Mouse (Mus musculus) kidney, adult 2 months (tissue): ENCODE measurements around the gene Srgap2. TPM values are rescaled to one million over a fixed set of nuclear protein-coding genes. Genes with fewer than 3 reads are reported as not detected.
"Not testable (repeated sequence)": the region's sequence is repeated elsewhere in the genome, so short reads cannot be mapped to it uniquely, and the experiment has no call there.

ENCODE experiments used
- DNase-seq: peaks from one replicate; pipeline ENCODE4 v3.0.0; 2021
- H3K27ac ChIP-seq: fragments of 200-500 bp; 2 replicates; pipeline ENCODE4 v1.5.1; 2012; ENCODE audit warnings: low read depth, low read length, control low read depth, inconsistent platforms; ENCODE audit not compliant: insufficient read depth
- H3K27me3 ChIP-seq: fragments of 200-500 bp; replicated peaks from 2 replicates; pipeline ENCODE4 v1.6.1; 2012; ENCODE audit warnings: mild to moderate bottlenecking, moderate library complexity, low read length, inconsistent platforms; ENCODE audit not compliant: control insufficient read depth, insufficient read depth
- H3K36me3 ChIP-seq: fragments of 200-500 bp; 2 replicates; pipeline ENCODE4 v1.6.1; 2012; ENCODE audit warnings: mild to moderate bottlenecking, moderate library complexity, low read length, inconsistent platforms; ENCODE audit not compliant: control insufficient read depth, insufficient read depth
- H3K4me1 ChIP-seq: fragments of 200-500 bp; 2 replicates; pipeline ENCODE4 v1.6.1; 2011; ENCODE audit warnings: low read length; ENCODE audit not compliant: control insufficient read depth, insufficient read depth
- H3K4me3 ChIP-seq: fragments of 200-500 bp; 2 replicates; pipeline ENCODE4 v1.5.1; 2011; ENCODE audit warnings: mild to moderate bottlenecking, low read depth, low read length, control low read depth; ENCODE audit not compliant: insufficient read depth
- CTCF ChIP-seq: fragments of 200-500 bp; conservative IDR thresholded peaks from 2 replicates; pipeline ENCODE4 v1.5.1; 2011; ENCODE audit warnings: low read depth, mild to moderate bottlenecking, control low read depth, low read length, moderate library complexity, mixed read lengths; ENCODE audit not compliant: insufficient read depth, insufficient read length
- POLR2A ChIP-seq: fragments of 200-500 bp; IDR thresholded peaks from one replicate; pipeline ENCODE4 v1.6.1; 2011; ENCODE audit warnings: low read depth, low read length, control low read depth
- WGBS: fragments of 180-500 bp; shearing (Covaris S2); methylation state at CpG from one replicate; pipeline ENCODE4 v1.1.7; 2018; 5-methylcytosine and 5-hydroxymethylcytosine counted together
- polyA plus RNA-seq: library from polyadenylated mRNA; depleted of rRNA; stranded (reverse); fragments of >200 nt; gene quantifications from 2 replicates; pipeline ENCODE4 v1.2.3, GENCODE M21; 2012; rRNA removed

Gene Srgap2
- 11.3 and 13.0 TPM in 2 replicates for polyA plus RNA-seq

GRCm38 (mm10) chr1:131527281-131528080 is at the start of gene Srgap2, which contains the start of gene Fam72a:
Gene Srgap2 (minus strand): TSS chr1:131527352.
Gene Fam72a (plus strand): TSS chr1:131527903.
- H3K36me3 ChIP-seq: no peaks in the 10 kb centered on the region
- TF ChIP-seq CTCF (no peak), POLR2A (peak; percentile 97)
- peak within 1 kb of the TSS; percentile 85 for H3K4me3 ChIP-seq
- DNase-seq: peak; percentile 100
- no peaks in the 10 kb centered on the region for H3K27me3 ChIP-seq
- H3K4me1 ChIP-seq: peaks cover 10% of the 10 kb centered on the region
- H3K27ac ChIP-seq: peak within 1 kb of the TSS; percentile 86
- WGBS: 0% methylated on average over 44 of the region's 44 CpGs

GRCm38 (mm10) chr1:131573721-131574120 is 46.6 kb upstream of the Srgap2 start:
- peak; percentile 2 for DNase-seq
- no peaks in the 10 kb centered on the region for H3K36me3 ChIP-seq
- TF ChIP-seq CTCF: no peak
- TF ChIP-seq POLR2A: no peak
- H3K27me3 ChIP-seq: no peaks in the 10 kb centered on the region; the same call in 1 of the 2 replicates
- no peak overlapping the region for H3K4me3 ChIP-seq
- 94% methylated on average over 14 of the region's 14 CpGs for whole genome bisulfite sequencing
- H3K27ac ChIP-seq: no peak overlapping the region
- H3K4me1 ChIP-seq: no peaks in the 10 kb centered on the region

- DNase-seq: no peak
- TF ChIP-seq CTCF: no peak
- H3K4me3 ChIP-seq: no peak overlapping the region
- H3K27me3 ChIP-seq: no peaks in the 10 kb centered on the region; the same call in 1 of the 2 replicates
- no peaks in the 10 kb centered on the region for H3K4me1 ChIP-seq
- WGBS: 92% methylated on average over 4 of the region's 4 CpGs
- H3K27ac ChIP-seq: no peak overlapping the region
- no peaks in the 10 kb centered on the region for H3K36me3 ChIP-seq
Measured at GRCm38 (mm10) chr1:131570391-131570790, 43.2 kb upstream of the Srgap2 start.

GRCm38 (mm10) chr1:131569721-131570120 is 42.6 kb upstream of the Srgap2 start:
- H3K4me3 ChIP-seq: no peak overlapping the region
- no peak for DNase-seq
- TF ChIP-seq CTCF (no peak), POLR2A (no peak)
- H3K4me1 ChIP-seq: no peaks in the 10 kb centered on the region
- 94% methylated on average over 6 of the region's 6 CpGs for WGBS
- H3K27ac ChIP-seq: no peak overlapping the region
- H3K27me3 ChIP-seq: no peaks in the 10 kb centered on the region; the same call in 1 of the 2 replicates
- no peaks in the 10 kb centered on the region for H3K36me3 ChIP-seq

GRCm38 (mm10) chr1:131566056-131566455 is 38.9 kb upstream of the Srgap2 start:
- not testable (repeated sequence) for H3K27me3 ChIP-seq, H3K4me3 ChIP-seq, H3K27ac ChIP-seq, H3K4me1 ChIP-seq, DNase-seq, H3K36me3 ChIP-seq
- 47% methylated on average over 11 of the region's 11 CpGs for WGBS

GRCm38 (mm10) chr1:131562081-131562480 is 34.9 kb upstream of the Srgap2 start:
- WGBS: 99% methylated on average over 2 of the region's 2 CpGs
- DNase-seq: no peak
- Histone ChIP-seq H3K4me1 (no peaks in the 10 kb centered on the region), H3K4me3 (no peak overlapping the region), H3K27ac (no peak overlapping the region), H3K27me3 (no peaks in the 10 kb centered on the region), H3K36me3 (no peaks in the 10 kb centered on the region)
- TF ChIP-seq CTCF: no peak
- TF ChIP-seq POLR2A: no peak

GRCm38 (mm10) chr1:131560500-131560899 is 33.3 kb upstream of the Srgap2 start:
- no peak for DNase-seq
- TF ChIP-seq POLR2A: no peak
- Histone ChIP-seq H3K27ac (no peak overlapping the region), H3K4me1 (no peaks in the 10 kb centered on the region), H3K27me3 (no peaks in the 10 kb centered on the region), H3K4me3 (no peak overlapping the region), H3K36me3 (no peaks in the 10 kb centered on the region)
